Mouse (Mus musculus): Measurements from ENCODE around the gene Nsun5.

The Nsun5 gene

DNA sequence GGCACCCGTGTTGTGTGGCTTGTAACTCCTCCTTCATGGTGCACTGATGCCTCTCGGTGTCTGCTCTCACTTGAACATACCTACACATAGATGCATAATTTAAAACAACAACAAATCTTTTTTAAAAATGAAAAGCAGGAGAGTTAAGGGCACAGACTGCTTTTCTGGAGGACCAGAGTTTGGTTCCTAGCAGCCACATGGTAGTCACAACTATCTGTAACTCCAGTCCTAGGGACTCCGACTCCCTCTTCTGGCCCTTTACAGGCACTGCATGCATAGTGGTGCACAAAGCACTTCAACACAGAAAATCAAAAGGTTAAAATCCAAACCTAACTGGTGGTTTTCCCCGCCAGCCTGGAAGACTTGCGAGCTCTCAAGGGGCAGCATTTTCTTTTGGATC lies 3.8 kb downstream of the Nsun5 start:
- DNase-seq (ENCODE audit: low spot score in 2 of 2), result no peak

DNA sequence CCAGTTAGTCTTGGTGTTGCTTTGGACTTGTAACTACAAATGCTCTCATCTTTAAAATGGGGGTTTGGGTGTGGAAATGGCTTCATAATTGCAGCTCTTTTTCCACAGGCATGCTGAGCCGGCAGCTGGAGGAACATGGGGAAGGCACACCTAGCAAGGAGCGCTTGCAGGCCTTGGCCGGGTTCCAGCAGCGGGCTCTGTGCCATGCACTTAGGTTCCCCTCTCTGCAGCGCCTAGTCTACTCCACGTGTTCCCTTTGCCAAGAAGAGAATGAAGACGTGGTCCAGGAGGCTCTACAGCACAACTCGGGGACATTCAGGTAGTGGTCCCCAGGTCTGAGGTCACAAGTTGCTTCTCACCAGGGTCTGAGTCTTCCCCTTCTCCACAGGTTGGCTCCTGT lies 5.4 kb downstream of the Nsun5 start:
- no peak for DNase-seq (ENCODE audit: low spot score in 2 of 2)

DNA sequence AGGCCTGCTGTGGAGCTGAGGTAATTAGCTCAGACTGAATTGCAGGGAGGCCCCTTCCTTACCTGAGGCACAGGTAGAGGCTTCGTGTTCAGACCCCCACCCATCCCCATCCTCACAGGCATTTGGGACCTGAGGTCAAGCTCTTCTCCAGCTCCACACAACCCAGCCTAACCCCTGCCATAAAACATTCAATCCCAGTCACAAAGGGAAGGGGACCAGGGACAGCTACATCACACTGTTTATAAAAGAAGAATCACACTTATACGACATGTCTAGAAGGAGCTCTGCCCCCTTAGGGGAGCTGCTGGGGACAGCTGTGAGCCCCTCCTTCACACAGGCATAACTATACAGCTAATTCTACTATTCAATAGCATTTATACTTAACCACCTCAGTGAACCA lies 6.6 kb downstream of the Nsun5 start:
- DNase-seq (ENCODE audit: low spot score in 2 of 2), result no peak

DNA sequence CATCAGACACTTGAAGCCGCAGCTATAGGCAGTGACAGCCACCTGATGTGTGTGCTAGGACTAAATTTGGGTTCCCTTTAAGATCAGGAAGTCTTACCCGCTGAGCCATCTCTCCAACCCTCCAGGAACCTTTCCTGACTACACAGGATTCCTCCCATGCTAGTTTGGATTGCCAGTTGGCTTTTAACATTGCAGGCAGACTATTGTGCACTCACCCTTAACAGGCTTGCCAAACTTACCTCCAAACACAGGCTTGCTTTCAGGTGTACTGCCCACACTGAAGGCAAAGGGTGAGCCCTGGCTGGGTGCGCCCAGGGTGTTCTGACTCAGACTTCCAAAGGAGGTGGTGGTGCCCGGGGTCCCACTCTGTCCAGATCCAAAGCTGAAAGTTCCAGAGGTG lies 10.9 kb downstream of the Nsun5 start:
- no peak for DNase-seq (ENCODE audit: low spot score in 2 of 2)

DNA sequence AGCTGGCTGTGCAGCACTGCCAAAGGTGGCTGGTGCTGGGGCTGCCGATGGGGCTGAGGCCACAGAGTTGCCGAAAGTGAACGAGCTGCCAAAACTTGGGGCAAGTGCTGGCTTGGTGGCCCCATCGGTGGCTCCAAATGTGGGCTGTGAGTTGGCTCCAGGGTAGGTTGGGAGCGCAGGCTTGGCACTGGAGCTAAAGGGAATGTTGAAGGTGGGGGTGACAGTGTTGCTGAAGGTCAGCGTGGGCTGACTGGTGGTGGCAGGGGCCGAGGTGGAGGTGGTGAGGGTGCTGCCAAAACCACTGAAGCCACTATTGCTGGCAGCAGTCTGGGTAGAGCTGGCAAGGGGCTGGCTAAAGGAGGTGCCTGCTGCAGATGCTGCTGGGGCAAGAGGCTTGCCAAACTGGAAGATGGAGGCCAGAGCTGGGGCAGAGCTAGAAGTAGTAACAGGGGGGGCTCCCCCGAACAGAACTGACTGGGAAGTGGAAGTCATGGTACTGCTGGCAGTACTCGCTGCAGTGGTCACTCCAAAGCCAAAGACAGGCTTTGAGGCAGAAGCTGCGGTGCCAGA lies 11.7 kb downstream of the Nsun5 start:
- DNase-seq (ENCODE audit: low spot score in 2 of 2), result no peak

DNA sequence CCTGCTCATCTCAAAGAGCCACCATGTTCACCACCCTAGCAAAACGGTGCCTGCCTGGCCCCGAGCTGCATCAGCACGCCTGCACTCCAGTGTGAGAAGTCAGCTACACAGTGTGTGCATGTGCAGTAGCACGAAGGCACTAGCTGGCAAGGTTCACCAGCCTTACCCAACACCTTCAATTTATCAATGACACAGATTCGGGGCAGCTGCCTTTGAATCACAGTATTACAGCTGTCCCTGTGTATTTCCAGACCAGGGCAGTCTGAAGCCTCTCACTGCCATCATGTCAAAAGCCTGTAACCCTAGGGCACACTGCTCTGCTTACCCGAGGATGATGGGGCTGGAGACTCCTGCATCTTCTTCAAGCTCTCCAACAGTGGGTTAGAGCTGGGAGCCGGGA lies 13.0 kb downstream of the Nsun5 start:
- no peak for DNase-seq (ENCODE audit: low spot score in 2 of 2)

DNA sequence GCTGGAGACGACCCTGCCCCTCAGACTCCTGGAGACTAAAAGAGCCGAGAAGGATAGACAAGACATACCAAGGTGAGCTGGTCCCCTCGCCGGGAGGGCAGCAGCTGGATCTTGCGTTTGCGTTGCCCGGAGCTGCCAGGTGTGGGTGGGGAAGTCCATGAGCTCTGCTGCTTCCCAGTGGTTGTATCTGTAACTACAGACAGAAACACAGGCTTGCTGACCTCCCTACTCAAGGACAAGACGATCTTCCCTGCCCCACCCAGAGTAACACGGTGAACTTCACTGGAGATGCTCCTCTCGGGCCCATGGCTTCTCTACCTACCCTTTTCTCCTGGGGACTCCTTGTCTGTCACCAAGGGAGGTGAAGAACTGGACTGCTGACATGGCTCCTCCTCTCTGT lies 14.0 kb downstream of the Nsun5 start:
- no peak for DNase-seq (ENCODE audit: low spot score in 2 of 2)

DNA sequence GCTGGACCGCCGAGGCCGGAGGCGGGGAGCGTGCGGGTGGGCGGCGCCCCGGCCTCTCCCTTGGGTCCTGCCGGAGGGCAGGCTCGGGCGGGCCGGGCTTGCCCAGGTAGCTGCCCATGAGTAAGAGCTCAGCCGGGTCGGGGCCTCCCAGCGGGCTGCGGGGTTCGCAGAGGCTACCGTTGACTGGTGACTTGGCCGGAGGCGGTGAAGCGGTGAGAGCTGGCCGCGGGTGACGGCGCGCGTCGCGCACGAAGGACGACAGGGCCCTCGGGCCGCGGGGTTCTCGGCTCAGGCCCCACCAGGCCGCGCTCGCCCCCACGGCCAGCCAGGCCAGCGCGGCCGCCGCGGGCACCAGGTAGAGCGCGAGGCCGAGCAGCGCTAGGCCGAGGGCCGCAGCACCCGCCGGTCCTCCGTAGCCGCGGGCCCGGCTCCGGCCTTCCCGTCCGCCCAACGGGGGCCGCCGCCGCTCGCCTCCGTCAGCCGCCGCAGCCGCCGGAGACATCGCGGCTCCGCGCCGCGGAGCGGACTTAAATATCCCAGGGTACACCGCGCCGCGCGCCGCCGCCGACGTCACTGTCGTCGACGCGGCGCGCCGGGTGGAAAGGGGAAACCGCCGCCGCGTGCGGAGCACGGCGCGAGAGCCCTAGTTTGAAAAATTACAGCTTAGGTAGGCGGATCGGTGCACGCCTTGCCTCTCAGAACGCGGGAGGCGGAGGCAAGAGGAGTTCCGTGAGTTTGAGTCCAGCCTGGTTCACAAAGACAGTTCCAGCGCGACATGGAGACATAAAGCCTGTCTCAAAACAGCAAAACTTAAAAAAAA lies 24.5 kb downstream of the Nsun5 start, which contains the start of gene Pom121:
Gene Pom121, minus strand, starts transcription at position 543 of the 820 bp plus-strand sequence.
- DNase-seq (ENCODE audit: low spot score in 2 of 2), result peak; percentile 76 to 86

DNA sequence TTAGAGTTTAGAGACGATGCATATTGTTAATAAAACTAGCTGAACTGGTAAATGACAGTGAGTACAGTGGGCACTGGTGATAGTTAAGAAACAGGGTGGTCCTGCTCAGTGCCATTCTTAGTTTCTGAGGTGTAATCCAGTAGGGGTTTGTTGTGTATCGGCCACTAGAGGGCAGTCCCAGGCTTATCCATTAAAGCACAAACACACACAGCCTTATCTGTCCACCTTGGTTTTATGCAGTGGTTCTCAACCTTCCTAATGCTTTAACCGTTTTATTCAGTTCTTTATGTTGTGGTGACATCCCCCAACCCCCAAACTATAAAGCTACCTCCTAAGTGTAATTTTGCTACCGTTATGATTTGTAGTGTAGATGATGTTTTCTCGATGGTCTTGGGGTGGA lies 26.1 kb downstream of the Nsun5 start:
- peak in 1 of 2 experiments; percentile 23 for DNase-seq (ENCODE audit: low spot score in 2 of 2)

DNA sequence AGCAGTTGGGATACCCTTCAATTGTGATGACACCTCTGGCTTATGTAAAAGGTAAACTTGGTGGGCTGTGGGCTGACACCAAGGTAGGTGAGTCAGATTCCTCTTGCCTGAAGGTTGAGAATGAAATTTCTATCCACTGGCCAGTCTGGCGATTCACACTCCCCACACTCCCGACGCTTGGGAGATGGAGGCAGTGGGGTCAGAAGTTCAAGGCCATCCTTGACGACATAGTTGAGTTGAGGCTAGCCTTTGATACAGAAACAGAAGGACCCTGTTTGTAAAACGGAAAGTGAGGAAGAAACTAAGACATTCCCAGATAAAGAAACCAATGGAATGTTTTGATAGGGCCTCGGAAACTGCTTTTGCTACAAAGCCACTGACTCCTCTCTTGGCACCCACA lies 29.6 kb downstream of the Nsun5 start:
- DNase-seq (ENCODE audit: low spot score in 2 of 2), result no peak

DNA sequence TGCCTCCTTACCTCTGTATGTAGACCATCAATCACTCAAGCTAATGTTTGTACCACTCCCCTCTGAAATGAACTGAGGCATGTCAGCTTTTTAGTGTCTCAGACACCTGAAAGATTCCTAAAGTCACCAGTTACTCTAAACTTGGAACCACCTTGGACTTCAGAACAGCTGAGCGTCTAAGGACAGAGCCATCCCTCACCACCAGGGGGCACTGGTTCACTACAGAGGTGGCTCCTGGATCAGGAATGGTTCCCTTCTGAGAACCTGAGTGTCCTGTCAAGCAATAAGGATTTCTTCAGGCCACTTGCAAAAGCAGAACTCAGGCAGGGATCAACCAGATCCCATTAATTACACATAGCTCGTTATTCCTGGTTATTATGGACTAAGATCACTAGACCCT lies 30.5 kb downstream of the Nsun5 start:
- peak; percentile 40 to 85 for DNase-seq (ENCODE audit: low spot score in 2 of 2)

DNA sequence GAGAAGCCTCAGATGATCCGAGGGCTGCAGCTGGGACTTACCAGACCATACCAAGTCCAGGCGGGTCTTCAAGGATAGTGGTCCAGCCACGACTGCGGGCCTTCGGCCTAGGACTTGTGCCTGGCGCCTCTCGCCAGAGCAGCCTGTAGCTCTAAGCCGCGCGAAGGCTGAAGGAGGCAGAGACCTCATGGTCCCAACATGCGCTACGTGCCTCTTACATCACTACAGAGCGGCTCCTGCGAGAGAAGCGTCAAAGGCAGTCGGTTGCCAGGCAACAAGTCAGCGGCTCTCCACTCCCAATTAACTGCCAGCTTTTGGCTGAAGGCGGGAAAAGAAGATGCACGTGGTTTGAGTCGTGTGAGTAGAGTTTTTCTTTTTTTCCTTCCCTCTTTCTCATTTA lies 34.9 kb downstream of the Nsun5 start:
- no peak for DNase-seq (ENCODE audit: low spot score in 2 of 2)

DNA sequence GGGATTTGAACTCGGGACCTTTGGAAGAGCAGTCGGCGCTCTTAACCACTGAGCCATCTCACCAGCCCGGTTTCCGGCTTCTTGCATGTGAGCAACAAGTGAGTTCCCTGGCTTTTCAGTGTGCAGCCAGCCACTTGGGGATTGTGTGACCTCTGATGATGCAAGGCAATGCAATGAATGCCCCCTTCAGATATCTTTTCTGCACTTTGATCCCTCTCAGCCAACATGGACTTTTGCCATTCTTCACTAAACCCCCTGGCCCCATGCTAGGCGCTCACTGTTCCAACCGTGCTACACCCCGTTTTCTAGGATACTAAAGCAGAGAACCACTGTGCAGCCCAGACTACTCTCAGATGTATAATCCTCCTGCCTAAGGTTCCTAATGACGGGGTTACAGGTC lies 35.7 kb downstream of the Nsun5 start:
- no peak for DNase-seq (ENCODE audit: low spot score in 2 of 2)

DNA sequence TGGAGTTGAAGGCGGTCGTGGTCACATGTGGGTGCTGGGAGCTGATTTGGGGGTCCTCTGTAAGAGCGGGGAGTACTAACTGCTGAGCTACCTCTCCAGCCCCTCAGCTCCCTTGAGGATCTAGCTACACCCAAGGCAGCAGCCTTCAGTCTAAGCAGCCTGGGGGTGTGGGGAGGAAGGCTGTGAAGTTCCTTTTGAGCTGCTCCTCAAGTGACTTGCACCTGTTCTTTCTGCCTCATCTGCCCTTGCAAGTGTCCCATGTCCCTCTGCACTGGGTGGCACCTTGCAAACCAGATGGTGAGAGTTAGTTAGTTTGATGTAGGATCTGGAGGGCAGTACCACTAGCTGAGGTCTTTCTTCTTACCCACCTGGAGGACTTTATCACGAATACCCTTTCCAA lies 38.4 kb downstream of the Nsun5 start:
- peak; percentile 20 to 30 for DNase-seq (ENCODE audit: low spot score in 2 of 2)

DNA sequence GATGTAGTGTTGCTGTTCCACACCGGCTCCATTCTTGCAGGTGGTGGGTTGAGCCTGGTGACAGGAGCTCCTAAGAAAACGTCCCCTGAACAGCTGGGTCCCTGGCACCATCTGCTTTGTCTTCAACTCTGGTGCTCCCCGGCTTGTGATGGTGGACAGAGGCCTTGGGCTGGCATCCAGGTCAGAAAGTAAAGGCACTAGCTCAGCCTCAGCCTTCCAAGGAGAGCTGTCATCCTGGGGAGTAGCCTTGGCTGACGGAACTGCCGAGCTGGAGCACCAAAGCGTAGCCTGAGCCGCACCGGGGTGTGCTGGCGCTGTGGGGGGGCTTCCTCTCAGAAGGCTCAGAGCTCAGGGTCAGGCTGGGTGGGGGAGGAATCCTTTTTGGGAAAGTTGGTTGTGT lies 40.5 kb downstream of the Nsun5 start:
- DNase-seq (ENCODE audit: low spot score in 2 of 2), result no peak
